Mouse (Mus musculus) C2C12 (cell line): ENCODE results near the gene Gak. TPM values are rescaled to one million over a fixed set of nuclear protein-coding genes. Genes with fewer than 3 reads are reported as not detected.

Experiments used
- H3K27me3 ChIP-seq: one replicate; pipeline ENCODE4 v1.6.1; 2011; ENCODE audit not compliant: control insufficient read depth, insufficient read depth, insufficient read length
- H3K36me3 ChIP-seq: one replicate; pipeline ENCODE4 v1.6.1; 2011; ENCODE audit not compliant: control insufficient read depth, insufficient read depth
- H3K4me3 ChIP-seq: one replicate; pipeline ENCODE4 v1.5.1; 2011; ENCODE audit warnings: mild to moderate bottlenecking, control low read depth; ENCODE audit not compliant: poor library complexity, insufficient read depth, severe bottlenecking
- H3K79me2 ChIP-seq: one replicate; pipeline ENCODE4 v1.6.1; 2011; ENCODE audit not compliant: control insufficient read depth, insufficient read depth
- H3K79me3 ChIP-seq: one replicate; pipeline ENCODE4 v1.6.1; 2011; ENCODE audit warnings: low read depth, control low read depth
- H3ac ChIP-seq: one replicate; pipeline ENCODE3; 2011; ENCODE audit warnings: low read depth; ENCODE audit not compliant: control insufficient read depth, insufficient read length
- CEBPB ChIP-seq: IDR thresholded peaks from one replicate; pipeline ENCODE4 v1.6.1; 2011; ENCODE audit warnings: low read depth, mild to moderate bottlenecking, control low read depth, moderate library complexity
- CTCF ChIP-seq: IDR thresholded peaks from one replicate; pipeline ENCODE4 v1.5.1; 2011; ENCODE audit not compliant: control insufficient read depth, insufficient read depth, insufficient read length
- FOSL1 ChIP-seq: IDR thresholded peaks from one replicate; pipeline ENCODE4 v1.8.0; 2011; ENCODE audit warnings: mild to moderate bottlenecking, low read length; ENCODE audit not compliant: poor library complexity, insufficient read depth, severe bottlenecking
- MAX ChIP-seq: IDR thresholded peaks from one replicate; pipeline ENCODE4 v1.6.1; 2011; ENCODE audit warnings: mild to moderate bottlenecking, control low read depth
- MYOD1 ChIP-seq: IDR thresholded peaks from one replicate; pipeline ENCODE4 v1.6.1; 2011; ENCODE audit warnings: low read depth; ENCODE audit not compliant: control insufficient read depth, insufficient read length
- MYOG ChIP-seq: IDR thresholded peaks from one replicate; pipeline ENCODE4 v1.6.1; 2011; ENCODE audit not compliant: control insufficient read depth, insufficient read length; ENCODE audit errors: extremely low read depth
- USF1 ChIP-seq: IDR thresholded peaks from one replicate; pipeline ENCODE4 v1.6.1; 2011; ENCODE audit warnings: low read depth, mild to moderate bottlenecking, control low read depth, moderate library complexity
- polyA plus RNA-seq: library from polyadenylated mRNA; unstranded; fragments of >200 nt; fragmentation: generic; extraction: Trizol; gene quantifications from one replicate; pipeline ENCODE4 v1.2.1, GENCODE M21; 2012; ENCODE audit warnings: missing spikeins

The Gak gene
- polyA plus RNA-seq, 1 experiment, result 44.0 TPM

GRCm38 (mm10) chr5:108599923-108600322 is 29.6 kb downstream of the Gak start:
- H3K36me3 ChIP-seq, result peaks cover 69% of the 10 kb centered on the region
- no peaks in the 10 kb centered on the region for H3K27me3 ChIP-seq
- no peaks in the 10 kb centered on the region for H3K79me2 ChIP-seq
- no peak for TF ChIP-seq MAX
- TF ChIP-seq FOSL1, result no peak
- no peak for TF ChIP-seq MYOD1
- no peak for TF ChIP-seq USF1
- TF ChIP-seq CTCF, result no peak
- no peak for TF ChIP-seq MYOG
- TF ChIP-seq CEBPB, result no peak
- H3K79me3 ChIP-seq, result no peaks in the 10 kb centered on the region
- H3ac ChIP-seq, result no peak overlapping the region
- no peak overlapping the region for H3K4me3 ChIP-seq

GRCm38 (mm10) chr5:108581361-108581891 is 48.1 kb downstream of the Gak start:
- no peaks in the 10 kb centered on the region for H3K27me3 ChIP-seq
- peaks cover 90% of the 10 kb centered on the region for H3K36me3 ChIP-seq
- TF ChIP-seq MYOG (no peak), CEBPB (no peak), MYOD1 (no peak), CTCF (no peak), MAX (no peak), USF1 (no peak), FOSL1 (no peak)
- H3K4me3 ChIP-seq, result no peak overlapping the region
- H3ac ChIP-seq, result no peak overlapping the region
- H3K79me3 ChIP-seq, result no peaks in the 10 kb centered on the region
- H3K79me2 ChIP-seq, result no peaks in the 10 kb centered on the region

- H3K79me3 ChIP-seq, result no peaks in the 10 kb centered on the region
- TF ChIP-seq USF1 (no peak), CEBPB (peak; percentile 90)
- H3K79me2 ChIP-seq, result no peaks in the 10 kb centered on the region
- peaks cover 86% of the 10 kb centered on the region for H3K36me3 ChIP-seq
- no peak overlapping the region for H3ac ChIP-seq
- H3K4me3 ChIP-seq, result no peak overlapping the region
- no peaks in the 10 kb centered on the region for H3K27me3 ChIP-seq
Observed at GRCm38 (mm10) chr5:108573054-108573453, 56.5 kb downstream of the Gak start.

DNA sequence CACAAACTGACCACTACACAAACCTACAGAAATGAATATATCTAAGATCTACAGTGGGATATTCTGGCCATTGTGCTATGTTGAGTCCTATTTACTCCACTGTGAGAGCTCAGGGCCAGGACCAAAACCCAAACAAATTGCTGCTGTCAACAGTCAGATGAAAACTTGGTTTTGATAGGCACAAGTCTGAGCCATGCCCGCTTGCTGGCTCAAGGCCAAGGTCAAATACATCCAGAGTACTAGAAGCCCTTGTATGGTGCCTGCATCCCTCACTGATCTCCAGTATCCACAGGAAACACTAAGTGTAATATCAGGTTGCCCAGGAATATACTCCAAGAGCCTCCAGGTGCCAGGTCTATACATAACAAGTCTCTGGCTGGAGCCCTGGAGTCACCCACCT is 58.6 kb downstream of the Gak start:
- Histone ChIP-seq H3K36me3 (peaks cover 81% of the 10 kb centered on the region), H3K79me3 (no peaks in the 10 kb centered on the region), H3K79me2 (no peaks in the 10 kb centered on the region), H3K4me3 (no peak overlapping the region), H3ac (no peak overlapping the region), H3K27me3 (no peaks in the 10 kb centered on the region)
- no peak for TF ChIP-seq MYOG
- TF ChIP-seq CEBPB, result no peak
- no peak for TF ChIP-seq CTCF
- no peak for TF ChIP-seq FOSL1
- no peak for TF ChIP-seq MYOD1
- TF ChIP-seq MAX, result no peak
- TF ChIP-seq USF1, result no peak

DNA sequence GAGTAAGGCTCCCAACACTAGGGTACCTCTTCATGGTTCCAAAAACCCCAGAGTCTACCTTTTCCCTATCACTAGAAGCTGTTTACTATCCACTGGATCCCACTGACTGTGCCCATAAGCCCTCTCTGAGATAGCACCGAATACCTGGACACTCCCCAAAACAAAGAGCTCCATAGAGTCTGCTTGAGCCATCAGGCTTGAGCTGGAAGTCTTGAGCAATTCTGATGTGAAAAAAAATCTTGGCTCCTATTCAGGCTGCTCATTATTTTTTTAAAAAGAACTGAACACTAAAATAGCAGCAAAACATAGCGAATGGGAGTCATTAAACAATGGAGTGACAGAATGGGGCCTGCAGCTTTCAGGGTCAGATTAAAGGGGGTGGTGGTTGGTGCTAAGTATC is 62.5 kb downstream of the Gak start:
- Histone ChIP-seq H3K79me3 (no peaks in the 10 kb centered on the region), H3ac (no peak overlapping the region), H3K4me3 (no peak overlapping the region), H3K27me3 (no peaks in the 10 kb centered on the region), H3K36me3 (peaks cover 52% of the 10 kb centered on the region), H3K79me2 (no peaks in the 10 kb centered on the region)
- TF ChIP-seq FOSL1 (no peak), CTCF (no peak), CEBPB (no peak), MYOD1 (no peak), MAX (no peak), MYOG (no peak), USF1 (no peak)

DNA sequence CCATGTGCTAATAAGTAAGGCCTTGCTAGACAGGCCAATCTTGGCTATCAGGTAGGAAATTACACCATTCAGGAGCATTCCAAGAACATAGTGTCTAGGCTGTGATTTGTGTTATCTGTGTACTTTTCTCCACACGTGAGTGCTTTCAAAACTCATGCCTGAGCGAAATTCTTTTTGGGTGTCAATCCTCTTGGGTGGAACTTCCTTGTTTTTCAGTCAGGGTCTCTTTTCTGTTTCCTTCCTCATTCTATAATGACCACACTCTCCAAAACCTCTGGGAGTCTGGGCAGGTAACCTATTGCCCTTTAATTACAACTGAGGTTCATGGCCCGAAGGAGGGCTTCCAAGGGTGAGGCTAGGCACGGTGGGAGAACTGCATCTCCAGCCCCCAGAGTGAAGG is 63.0 kb downstream of the Gak start:
- H3K4me3 ChIP-seq, result no peak overlapping the region
- TF ChIP-seq MYOD1, result no peak
- TF ChIP-seq CTCF, result no peak
- TF ChIP-seq CEBPB, result no peak
- no peak for TF ChIP-seq MAX
- no peak for TF ChIP-seq MYOG
- TF ChIP-seq FOSL1, result no peak
- TF ChIP-seq USF1, result no peak
- no peak overlapping the region for H3ac ChIP-seq
- H3K79me2 ChIP-seq, result no peaks in the 10 kb centered on the region
- H3K79me3 ChIP-seq, result no peaks in the 10 kb centered on the region
- H3K36me3 ChIP-seq, result peaks cover 47% of the 10 kb centered on the region
- no peaks in the 10 kb centered on the region for H3K27me3 ChIP-seq
